Mouse (Mus musculus): ENCODE measurements around the gene Plagl1. TPM values are rescaled to one million over a fixed set of nuclear protein-coding genes. Genes with fewer than 3 reads are reported as not detected.

The Plagl1 gene
- polyA plus RNA-seq, 1 experiment from 2014 or later, result 38.6 TPM

GRCm38 (mm10) chr10:13106909-13107624 is 46.8 kb downstream of the Plagl1 start:
- Histone ChIP-seq H3K36me3 (ENCODE audit: control insufficient read depth, insufficient read depth) (no peaks in the 10 kb centered on the region), H3K4me2 (ENCODE audit: low read length) (no peak overlapping the region), H3K9ac (replicated peaks; ENCODE audit: low read depth, low read length) (no peak overlapping the region), H3K27ac (ENCODE audit: low read length) (no peak overlapping the region), H3K27me3 (replicated peaks; ENCODE audit: control insufficient read depth, insufficient read depth, low read length) (no peaks in the 10 kb centered on the region), H3K4me1 (replicated peaks; ENCODE audit: control insufficient read depth, insufficient read depth, low read length) (peaks cover 11% of the 10 kb centered on the region), H3K4me3 (replicated peaks; ENCODE audit: low read length) (no peak overlapping the region), H3K9me3 (ENCODE audit: control insufficient read depth, low read length) (no peaks in the 10 kb centered on the region)
- no peak for ATAC-seq
- WGBS, result 50% methylated on average over 9 of the region's 9 CpGs

- H3K36me3 ChIP-seq (ENCODE audit: control insufficient read depth, insufficient read depth), result no peaks in the 10 kb centered on the region
- H3K4me1 ChIP-seq (replicated peaks; ENCODE audit: control insufficient read depth, insufficient read depth, low read length), result peaks cover 11% of the 10 kb centered on the region
- WGBS, result 3% methylated on average over 7 of the region's 7 CpGs
- no peaks in the 10 kb centered on the region for H3K27me3 ChIP-seq (replicated peaks; ENCODE audit: control insufficient read depth, insufficient read depth, low read length)
- H3K9ac ChIP-seq (replicated peaks; ENCODE audit: low read depth, low read length), result no peak overlapping the region
- no peak overlapping the region for H3K4me3 ChIP-seq (replicated peaks; ENCODE audit: low read length)
- ATAC-seq, result peak; percentile 88
- H3K27ac ChIP-seq (ENCODE audit: low read length), result no peak overlapping the region; the same call in none of the 2 replicates
- no peaks in the 10 kb centered on the region for H3K9me3 ChIP-seq (ENCODE audit: control insufficient read depth, low read length)
- H3K4me2 ChIP-seq (ENCODE audit: low read length), result no peak overlapping the region
Measured at GRCm38 (mm10) chr10:13108021-13108548, 47.8 kb downstream of the Plagl1 start.

- H3K4me3 ChIP-seq (replicated peaks; ENCODE audit: low read length), result no peak overlapping the region
- ATAC-seq, result no peak
- H3K36me3 ChIP-seq (ENCODE audit: control insufficient read depth, insufficient read depth), result no peaks in the 10 kb centered on the region
- H3K4me2 ChIP-seq (ENCODE audit: low read length), result no peak overlapping the region
- H3K27me3 ChIP-seq (replicated peaks; ENCODE audit: control insufficient read depth, insufficient read depth, low read length), result no peaks in the 10 kb centered on the region
- peak overlapping the region; percentile 30; the same call in 1 of the 2 replicates for H3K27ac ChIP-seq (ENCODE audit: low read length)
- WGBS, result 16% methylated on average over 4 of the region's 4 CpGs
- H3K9me3 ChIP-seq (ENCODE audit: control insufficient read depth, low read length), result no peaks in the 10 kb centered on the region
- H3K4me1 ChIP-seq (replicated peaks; ENCODE audit: control insufficient read depth, insufficient read depth, low read length), result peaks cover 11% of the 10 kb centered on the region
- no peak overlapping the region for H3K9ac ChIP-seq (replicated peaks; ENCODE audit: low read depth, low read length)
Measured at GRCm38 (mm10) chr10:13108847-13109246, 48.5 kb downstream of the Plagl1 start.

- no peak for ATAC-seq
- 87% methylated on average over 1 of the region's 1 CpGs for WGBS
- H3K4me2 ChIP-seq (ENCODE audit: low read length), result no peak overlapping the region
- no peaks in the 10 kb centered on the region for H3K27me3 ChIP-seq (replicated peaks; ENCODE audit: control insufficient read depth, insufficient read depth, low read length)
- H3K4me3 ChIP-seq (replicated peaks; ENCODE audit: low read length), result no peak overlapping the region
- peaks cover 17% of the 10 kb centered on the region for H3K4me1 ChIP-seq (replicated peaks; ENCODE audit: control insufficient read depth, insufficient read depth, low read length)
- no peaks in the 10 kb centered on the region for H3K36me3 ChIP-seq (ENCODE audit: control insufficient read depth, insufficient read depth)
- no peaks in the 10 kb centered on the region for H3K9me3 ChIP-seq (ENCODE audit: control insufficient read depth, low read length)
- no peak overlapping the region for H3K27ac ChIP-seq (ENCODE audit: low read length)
- H3K9ac ChIP-seq (replicated peaks; ENCODE audit: low read depth, low read length), result no peak overlapping the region
Measured at GRCm38 (mm10) chr10:13109781-13110180, 49.5 kb downstream of the Plagl1 start.

GRCm38 (mm10) chr10:13112849-13113248 is 52.5 kb downstream of the Plagl1 start:
- WGBS, result 74% methylated on average over 3 of the region's 3 CpGs
- H3K27me3 ChIP-seq (replicated peaks; ENCODE audit: control insufficient read depth, insufficient read depth, low read length), result no peaks in the 10 kb centered on the region
- H3K4me3 ChIP-seq (replicated peaks; ENCODE audit: low read length), result no peak overlapping the region
- ATAC-seq, result no peak
- H3K4me1 ChIP-seq (replicated peaks; ENCODE audit: control insufficient read depth, insufficient read depth, low read length), result peaks cover 35% of the 10 kb centered on the region
- H3K27ac ChIP-seq (ENCODE audit: low read length), result no peak overlapping the region
- H3K4me2 ChIP-seq (ENCODE audit: low read length), result no peak overlapping the region
- no peaks in the 10 kb centered on the region for H3K9me3 ChIP-seq (ENCODE audit: control insufficient read depth, low read length)
- H3K36me3 ChIP-seq (ENCODE audit: control insufficient read depth, insufficient read depth), result no peaks in the 10 kb centered on the region
- H3K9ac ChIP-seq (replicated peaks; ENCODE audit: low read depth, low read length), result no peak overlapping the region

GRCm38 (mm10) chr10:13113641-13114040 is 53.3 kb downstream of the Plagl1 start:
- no peaks in the 10 kb centered on the region for H3K27me3 ChIP-seq (replicated peaks; ENCODE audit: control insufficient read depth, insufficient read depth, low read length)
- peaks cover 41% of the 10 kb centered on the region for H3K4me1 ChIP-seq (replicated peaks; ENCODE audit: control insufficient read depth, insufficient read depth, low read length)
- H3K9me3 ChIP-seq (ENCODE audit: control insufficient read depth, low read length), result no peaks in the 10 kb centered on the region
- H3K4me3 ChIP-seq (replicated peaks; ENCODE audit: low read length), result no peak overlapping the region
- no peak for ATAC-seq
- no peak overlapping the region for H3K27ac ChIP-seq (ENCODE audit: low read length)
- no peaks in the 10 kb centered on the region for H3K36me3 ChIP-seq (ENCODE audit: control insufficient read depth, insufficient read depth)
- H3K4me2 ChIP-seq (ENCODE audit: low read length), result no peak overlapping the region
- H3K9ac ChIP-seq (replicated peaks; ENCODE audit: low read depth, low read length), result no peak overlapping the region
- 88% methylated on average over 4 of the region's 4 CpGs for WGBS

GRCm38 (mm10) chr10:13115030-13115429 is 54.7 kb downstream of the Plagl1 start:
- no peak overlapping the region for H3K27ac ChIP-seq (ENCODE audit: low read length)
- no peaks in the 10 kb centered on the region for H3K9me3 ChIP-seq (ENCODE audit: control insufficient read depth, low read length)
- H3K4me1 ChIP-seq (replicated peaks; ENCODE audit: control insufficient read depth, insufficient read depth, low read length), result peaks cover 38% of the 10 kb centered on the region
- 9% methylated on average over 4 of the region's 4 CpGs for WGBS
- H3K27me3 ChIP-seq (replicated peaks; ENCODE audit: control insufficient read depth, insufficient read depth, low read length), result no peaks in the 10 kb centered on the region
- ATAC-seq, result peak; percentile 54; the same call in 1 of the 2 replicates
- H3K9ac ChIP-seq (replicated peaks; ENCODE audit: low read depth, low read length), result no peak overlapping the region
- H3K4me2 ChIP-seq (ENCODE audit: low read length), result no peak overlapping the region
- H3K4me3 ChIP-seq (replicated peaks; ENCODE audit: low read length), result no peak overlapping the region
- no peaks in the 10 kb centered on the region for H3K36me3 ChIP-seq (ENCODE audit: control insufficient read depth, insufficient read depth)

- WGBS, result 15% methylated on average over 9 of the region's 9 CpGs
- no peaks in the 10 kb centered on the region for H3K27me3 ChIP-seq (replicated peaks; ENCODE audit: control insufficient read depth, insufficient read depth, low read length)
- peaks cover 33% of the 10 kb centered on the region for H3K4me1 ChIP-seq (replicated peaks; ENCODE audit: control insufficient read depth, insufficient read depth, low read length)
- H3K9ac ChIP-seq (replicated peaks; ENCODE audit: low read depth, low read length), result no peak overlapping the region
- no peak overlapping the region; the same call in 1 of the 2 replicates for H3K27ac ChIP-seq (ENCODE audit: low read length)
- ATAC-seq, result peak; percentile 82
- no peak overlapping the region for H3K4me3 ChIP-seq (replicated peaks; ENCODE audit: low read length)
- no peaks in the 10 kb centered on the region for H3K9me3 ChIP-seq (ENCODE audit: control insufficient read depth, low read length)
- no peaks in the 10 kb centered on the region for H3K36me3 ChIP-seq (ENCODE audit: control insufficient read depth, insufficient read depth)
- no peak overlapping the region for H3K4me2 ChIP-seq (ENCODE audit: low read length)
Measured at GRCm38 (mm10) chr10:13116706-13117665, 56.7 kb downstream of the Plagl1 start.

All from forebrain, embryonic 16.5 days (tissue).